Mouse (Mus musculus): ENCODE measurements around the gene Olfr1322. TPM values are rescaled to one million over a fixed set of nuclear protein-coding genes. Genes with fewer than 3 reads are reported as not detected.

Olfr1322 gene
- polyA plus RNA-seq (2012; rRNA removed): not detected in 2 replicates

DNA sequence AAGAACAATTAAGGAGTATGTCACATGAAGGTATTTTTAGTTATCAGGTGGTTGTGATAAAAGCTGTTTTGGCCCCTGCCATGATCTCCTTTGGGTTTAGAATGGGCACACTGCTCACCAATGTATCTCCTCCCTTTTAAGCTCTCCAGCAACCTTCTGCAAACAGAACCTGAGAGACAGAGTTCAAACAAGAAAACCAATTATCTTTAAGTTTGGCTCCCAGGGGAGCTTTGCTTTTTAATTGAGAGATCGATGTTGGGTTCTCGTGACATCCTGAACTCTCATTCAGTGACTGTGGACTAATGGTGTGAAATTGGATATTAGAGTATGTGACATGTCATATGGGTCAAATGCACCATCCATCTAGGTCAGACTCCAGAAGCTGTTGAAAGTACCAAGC lies at the start of gene Olfr1322:
TSS of gene Olfr1322 (minus strand) at position 101 of the 400 bp plus-strand sequence.
- TF ChIP-seq POLR2A (IDR thresholded peaks at IDR 0.05; ENCODE audit: low read depth, low read length) (no peak), CTCF (IDR thresholded peaks at IDR 0.05; ENCODE audit: extremely low read depth, insufficient read depth, insufficient read length, insufficient replicate concordance) (no peak)
- Histone ChIP-seq H3K4me3 (ENCODE audit: extremely low read depth, insufficient read depth, insufficient read length) (no peak within 1 kb of the TSS), H3K36me3 (ENCODE audit: control insufficient read depth, insufficient read depth, low read length) (no peaks in the 10 kb centered on the region), H3K27me3 (ENCODE audit: control insufficient read depth, insufficient read depth, low read length) (no peaks in the 10 kb centered on the region), H3K27ac (ENCODE audit: insufficient read depth, low read length) (no peak within 1 kb of the TSS), H3K4me1 (ENCODE audit: control insufficient read depth, insufficient read depth, insufficient read length) (no peaks in the 10 kb centered on the region)
- DNase-seq (ENCODE audit: low read depth in 1 of 2, low spot score in 2 of 2): no peak
- WGBS: 94% methylated on average over 2 of the region's 2 CpGs

DNA sequence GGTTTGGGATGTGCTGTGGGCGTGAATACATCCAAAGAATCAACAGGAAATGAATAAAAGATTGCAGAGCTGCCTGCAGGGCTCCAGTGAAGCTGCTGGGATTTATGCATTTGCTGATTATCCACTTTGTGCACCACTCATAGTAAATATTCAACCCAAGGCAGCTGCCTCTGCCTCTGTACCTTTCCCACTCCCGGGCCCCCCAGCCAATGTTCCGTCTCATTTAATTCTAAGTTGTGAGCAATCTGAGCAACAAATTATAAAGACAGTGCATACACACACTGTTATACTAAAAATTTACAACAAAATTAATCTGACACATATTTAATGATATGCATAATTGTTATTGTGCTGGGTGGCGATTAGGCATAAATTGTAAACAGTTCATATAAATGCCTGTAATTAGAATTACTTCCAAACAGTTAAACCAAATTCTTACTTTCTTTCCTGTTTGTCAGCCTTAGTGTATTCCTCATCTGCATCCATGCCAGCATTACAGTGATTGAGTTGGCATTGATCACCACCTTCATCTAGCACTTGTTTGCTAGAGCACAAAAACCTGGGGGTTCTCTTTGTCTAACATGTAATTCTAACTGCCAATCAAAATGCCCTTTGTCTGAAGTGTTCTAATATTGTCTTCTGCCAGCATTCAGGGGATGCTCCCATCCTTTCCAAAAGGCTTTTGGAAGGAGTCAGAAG lies 13.5 kb downstream of the Olfr1322 start:
- H3K36me3 ChIP-seq (ENCODE audit: control insufficient read depth, insufficient read depth, low read length): no peaks in the 10 kb centered on the region
- 77% methylated on average over 4 of the region's 4 CpGs for WGBS
- no peaks in the 10 kb centered on the region for H3K4me1 ChIP-seq (ENCODE audit: control insufficient read depth, insufficient read depth, insufficient read length)
- no peak overlapping the region for H3K27ac ChIP-seq (ENCODE audit: insufficient read depth, low read length)
- DNase-seq (ENCODE audit: low read depth in 1 of 2, low spot score in 2 of 2): no peak
- no peak for TF ChIP-seq POLR2A (IDR thresholded peaks at IDR 0.05; ENCODE audit: low read depth, low read length)
- no peak for TF ChIP-seq CTCF (IDR thresholded peaks at IDR 0.05; ENCODE audit: extremely low read depth, insufficient read depth, insufficient read length, insufficient replicate concordance)
- H3K4me3 ChIP-seq (ENCODE audit: extremely low read depth, insufficient read depth, insufficient read length): no peak overlapping the region
- H3K27me3 ChIP-seq (ENCODE audit: control insufficient read depth, insufficient read depth, low read length): no peaks in the 10 kb centered on the region

Other genes with a start within 250 kb of the Olfr1322 start
- not detected in 2 replicates for gene Olfr1320, start 219.2 kb downstream of the Olfr1322 start, polyA plus RNA-seq (2012; rRNA removed)
- gene Olfr1321, start 156.4 kb downstream of the Olfr1322 start, polyA plus RNA-seq (2012; rRNA removed): not detected in 2 replicates
- not detected in 2 replicates for gene Igsf1, start 93.7 kb downstream of the Olfr1322 start, polyA plus RNA-seq (2012; rRNA removed)
- gene Olfr1323, start 127.9 kb upstream of the Olfr1322 start, polyA plus RNA-seq (2012; rRNA removed): not detected in 2 replicates